In genomic region chr6:114891272-114891671, GRCm38 (mm10) we compare ENCODE assay signal across 9 mouse cellular contexts.
A peak's percentile ranks its signal among the peaks of the same experiment; 100 is the strongest.
DNase-seq lines count a peak whose midpoint lies in the region; ATAC-seq and TF ChIP-seq lines count a peak whose summit lies in the region.
"Had no signal": no experiment of that assay in that cellular context is flagged by ENCODE, and none has a peak within 500 bp of the region (broad histone marks: within the 10 kb centered on the region; RNA-seq: fewer than 3 reads in every experiment).

No protein-coding gene starts in this region.

- no peaks in the 10 kb centered on the region for H3K27me3 ChIP-seq in forebrain, embryonic 10.5 days (ENCODE audit: poor library complexity, severe bottlenecking)
- no peaks in the 10 kb centered on the region for H3K27me3 ChIP-seq in forebrain, embryonic 11.5 days (ENCODE audit: control insufficient read depth, insufficient read depth, low read length)
- no peaks in the 10 kb centered on the region for H3K27me3 ChIP-seq in embryonic facial prominence, embryonic 14.5 days (replicated peaks; ENCODE audit: control insufficient read depth, insufficient read depth, low read length)
- no peaks in the 10 kb centered on the region for H3K27me3 ChIP-seq in limb, embryonic 13.5 days
- H3K27me3 ChIP-seq: liver, embryonic 15.5 days had no signal

- H3K4me1 ChIP-seq in forebrain, embryonic 10.5 days, result peaks cover 82% of the 10 kb centered on the region
- H3K4me1 ChIP-seq in forebrain, embryonic 11.5 days (replicated peaks; ENCODE audit: control insufficient read depth, insufficient read depth, low read length), result peaks cover 44% of the 10 kb centered on the region
- H3K4me1 ChIP-seq in embryonic facial prominence, embryonic 14.5 days (ENCODE audit: control insufficient read depth, insufficient read depth, low read length), result peaks cover 72% of the 10 kb centered on the region
- peaks cover 78% of the 10 kb centered on the region for H3K4me1 ChIP-seq in limb, embryonic 13.5 days

- DNase-seq in forebrain, embryonic 10.5 days (ENCODE audit: extremely low spot score, low spot score), result no peak
- no peak for DNase-seq in forebrain, embryonic 11.5 days (ENCODE audit: low spot score)
- no peak for DNase-seq in layer of hippocampus, adult 2 months (ENCODE audit: low spot score in 2 of 2)
- no peak for DNase-seq in layer of hippocampus, postnatal 25 days (ENCODE audit: extremely low spot score in 1 of 2, low spot score in 1 of 2)
- no peak for DNase-seq in embryonic facial prominence, embryonic 14.5 days (ENCODE audit: low spot score)
- DNase-seq in thymus, postnatal 14 days, result no peak
- DNase-seq in layer of hippocampus, postnatal 14 days (ENCODE audit: low spot score in 2 of 2), result no peak

- H3K36me3 ChIP-seq in forebrain, embryonic 10.5 days (replicated peaks), result peaks cover 59% of the 10 kb centered on the region
- H3K36me3 ChIP-seq in forebrain, embryonic 11.5 days (ENCODE audit: control insufficient read depth, insufficient read depth, low read length), result no peaks in the 10 kb centered on the region
- H3K36me3 ChIP-seq in embryonic facial prominence, embryonic 14.5 days (ENCODE audit: control insufficient read depth, insufficient read depth, low read length), result peaks cover 30% of the 10 kb centered on the region; the same call in 1 of the 2 replicates
- H3K36me3 ChIP-seq in limb, embryonic 13.5 days, result peaks cover 45% of the 10 kb centered on the region

- no peak overlapping the region for H3K9ac ChIP-seq in forebrain, embryonic 11.5 days (ENCODE audit: low read length)
- H3K9ac ChIP-seq in embryonic facial prominence, embryonic 14.5 days (ENCODE audit: low read depth, low read length), result peak overlapping the region; percentile 27; the same call in 1 of the 2 replicates
- H3K9ac ChIP-seq in limb, embryonic 13.5 days, result no peak overlapping the region
- H3K9ac ChIP-seq: liver, embryonic 15.5 days had no signal

- no peak overlapping the region for H3K4me2 ChIP-seq in forebrain, embryonic 11.5 days (ENCODE audit: low read depth, low read length, severe bottlenecking)
- 0 out of 2 replicates have a peak overlapping the region, but pooled peaks have one; percentile 31 for H3K4me2 ChIP-seq in embryonic facial prominence, embryonic 14.5 days (ENCODE audit: low read depth, low read length)
- peak overlapping the region; percentile 38; the same call in 1 of the 2 replicates for H3K4me2 ChIP-seq in limb, embryonic 13.5 days (replicated peaks)
- H3K4me2 ChIP-seq: liver, embryonic 15.5 days had no signal

- WGBS in forebrain, embryonic 10.5 days, result 93% methylated on average over 12 of the region's 12 CpGs
- WGBS in forebrain, embryonic 11.5 days, result 93% methylated on average over 12 of the region's 12 CpGs
- 88% methylated on average over 12 of the region's 12 CpGs for WGBS in embryonic facial prominence, embryonic 14.5 days
- WGBS in limb, embryonic 13.5 days, result 85% methylated on average over 12 of the region's 12 CpGs

- ATAC-seq in forebrain, embryonic 11.5 days (replicated peaks; ENCODE audit: low FRiP score), result no peak
- no peak for ATAC-seq in embryonic facial prominence, embryonic 14.5 days (ENCODE audit: low read depth)
- ATAC-seq in limb, embryonic 13.5 days (ENCODE audit: low FRiP score, low read depth), result no peak

- peak overlapping the region; percentile 68; the same call in 1 of the 2 replicates for H3K27ac ChIP-seq in forebrain, embryonic 10.5 days
- no peak overlapping the region for H3K27ac ChIP-seq in forebrain, embryonic 11.5 days (ENCODE audit: low read depth, low read length)
- H3K27ac ChIP-seq in layer of hippocampus, adult 2 months, result peak overlapping the region; percentile 93
- peak overlapping the region; percentile 78 for H3K27ac ChIP-seq in embryonic facial prominence, embryonic 14.5 days (replicated peaks; ENCODE audit: low read depth, low read length)
- peak overlapping the region; percentile 84 for H3K27ac ChIP-seq in limb, embryonic 13.5 days
- H3K27ac ChIP-seq: liver, embryonic 15.5 days had no signal

- no peak for TF ChIP-seq CTCF in layer of hippocampus, adult 2 months (conservative IDR thresholded peaks at IDR 0.05)

- H3K9me3 ChIP-seq in forebrain, embryonic 10.5 days, result no peaks in the 10 kb centered on the region; the same call in 1 of the 2 replicates
- H3K9me3 ChIP-seq in forebrain, embryonic 11.5 days (ENCODE audit: control insufficient read depth, low read length), result no peaks in the 10 kb centered on the region
- H3K9me3 ChIP-seq in embryonic facial prominence, embryonic 14.5 days (ENCODE audit: control insufficient read depth, low read length), result no peaks in the 10 kb centered on the region
- no peaks in the 10 kb centered on the region for H3K9me3 ChIP-seq in limb, embryonic 13.5 days
- H3K9me3 ChIP-seq: liver, embryonic 15.5 days had no signal

- H3K4me3 ChIP-seq in forebrain, embryonic 10.5 days, result no peak overlapping the region
- H3K4me3 ChIP-seq in forebrain, embryonic 11.5 days (ENCODE audit: low read depth, low read length), result no peak overlapping the region
- no peak overlapping the region for H3K4me3 ChIP-seq in layer of hippocampus, adult 2 months
- no peak overlapping the region for H3K4me3 ChIP-seq in embryonic facial prominence, embryonic 14.5 days (ENCODE audit: low read depth, low read length)
- H3K4me3 ChIP-seq in limb, embryonic 13.5 days, result no peak overlapping the region
- H3K4me3 ChIP-seq: liver, embryonic 15.5 days had no signal
